Mouse (Mus musculus): Measurements from ENCODE around the gene Gm29094. TPM values are rescaled to one million over a fixed set of nuclear protein-coding genes. Genes with fewer than 3 reads are reported as not detected.
"Not testable (repeated sequence)": the region's sequence is repeated elsewhere in the genome, so short reads cannot be mapped to it uniquely, and the experiment has no call there.

Gm29094 gene
- polyA plus RNA-seq (2014; fragmentation: Nextera tagmentation; extraction: Ambion mirVana), result not detected in 2 replicates

GRCm38 (mm10) chr9:89198969-89199416 lies at the start of gene Gm29094, which contains the start of gene Bcl2a1b:
Gm29094 (plus strand) TSS chr9:89199379.
Bcl2a1b (plus strand) TSS chr9:89199209.
- H3K27ac ChIP-seq (replicated peaks in 1 of 2; ENCODE audit: control insufficient read depth in 1 of 2, insufficient read depth in 1 of 2, low read depth in 2 of 2, low read length in 2 of 2); H3K9ac ChIP-seq (ENCODE audit: low read length); H3K36me3 ChIP-seq (ENCODE audit: control insufficient read depth, insufficient read depth, low read length); H3K27me3 ChIP-seq (ENCODE audit: control insufficient read depth, insufficient read depth, low read length); H3K4me3 ChIP-seq (ENCODE audit: control insufficient read depth in 1 of 2, insufficient read depth in 1 of 2, low read depth in 1 of 2, low read length in 2 of 2); H3K4me1 ChIP-seq (ENCODE audit: control insufficient read depth in 2 of 2, insufficient read depth in 2 of 2, low read length in 2 of 2); ATAC-seq (ENCODE audit: insufficient number of reproducible peaks, insufficient read depth, low FRiP score, low read depth); H3K4me2 ChIP-seq (ENCODE audit: low read length); H3K9me3 ChIP-seq (ENCODE audit: control insufficient read depth, low read length): not testable (repeated sequence)
- WGBS, result 65% methylated on average over 5 of the region's 5 CpGs

DNA sequence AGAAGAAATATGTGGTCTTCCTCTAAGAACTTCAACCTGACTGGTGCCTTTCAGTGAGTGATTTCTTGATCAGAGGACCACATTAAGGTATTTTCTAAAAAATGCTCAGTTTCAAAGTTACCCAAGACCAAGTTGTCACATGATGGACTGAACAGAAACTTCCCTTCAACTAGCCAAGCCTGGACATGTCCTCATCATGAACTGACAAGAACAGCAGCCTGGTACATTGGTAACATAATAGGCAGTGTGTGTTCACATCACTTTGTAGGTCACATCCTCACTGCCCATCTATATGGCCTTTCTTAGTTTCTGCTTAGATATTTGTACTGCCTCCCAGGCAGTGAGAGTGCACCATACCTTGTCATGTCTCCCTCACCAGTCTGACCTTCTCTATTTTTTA lies 26.6 kb upstream of the Gm29094 start:
- not testable (repeated sequence) for H3K27ac ChIP-seq (replicated peaks in 1 of 2; ENCODE audit: control insufficient read depth in 1 of 2, insufficient read depth in 1 of 2, low read depth in 2 of 2, low read length in 2 of 2); H3K36me3 ChIP-seq (ENCODE audit: control insufficient read depth, insufficient read depth, low read length); H3K4me3 ChIP-seq (ENCODE audit: control insufficient read depth in 1 of 2, insufficient read depth in 1 of 2, low read depth in 1 of 2, low read length in 2 of 2); H3K9ac ChIP-seq (ENCODE audit: low read length); H3K4me2 ChIP-seq (ENCODE audit: low read length); H3K27me3 ChIP-seq (ENCODE audit: control insufficient read depth, insufficient read depth, low read length); ATAC-seq (ENCODE audit: insufficient number of reproducible peaks, insufficient read depth, low FRiP score, low read depth); H3K9me3 ChIP-seq (ENCODE audit: control insufficient read depth, low read length); H3K4me1 ChIP-seq (ENCODE audit: control insufficient read depth in 2 of 2, insufficient read depth in 2 of 2, low read length in 2 of 2)

DNA sequence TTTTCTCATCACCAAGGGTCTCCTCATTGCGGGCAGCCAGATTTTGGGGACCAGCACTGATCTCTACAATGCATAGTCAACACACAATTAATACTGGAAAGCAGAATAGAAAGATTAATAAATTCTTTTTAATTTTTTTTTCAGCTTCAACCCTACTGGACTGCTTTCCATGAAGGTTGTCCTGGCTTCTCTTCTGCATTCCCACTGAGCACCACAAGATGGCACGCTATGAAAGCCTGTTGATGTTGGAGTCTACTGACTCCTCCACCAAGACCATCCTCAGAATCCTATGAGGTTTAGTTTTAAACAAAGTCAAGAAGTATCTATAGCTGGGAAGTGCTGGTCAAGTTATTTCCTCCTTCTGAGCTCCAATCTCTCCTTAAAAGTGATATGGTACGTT lies 20.3 kb upstream of the Gm29094 start:
- H3K4me2 ChIP-seq (ENCODE audit: low read length); H3K9ac ChIP-seq (ENCODE audit: low read length); H3K36me3 ChIP-seq (ENCODE audit: control insufficient read depth, insufficient read depth, low read length); H3K9me3 ChIP-seq (ENCODE audit: control insufficient read depth, low read length); H3K4me3 ChIP-seq (ENCODE audit: control insufficient read depth in 1 of 2, insufficient read depth in 1 of 2, low read depth in 1 of 2, low read length in 2 of 2); H3K27ac ChIP-seq (replicated peaks in 1 of 2; ENCODE audit: control insufficient read depth in 1 of 2, insufficient read depth in 1 of 2, low read depth in 2 of 2, low read length in 2 of 2); H3K4me1 ChIP-seq (ENCODE audit: control insufficient read depth in 2 of 2, insufficient read depth in 2 of 2, low read length in 2 of 2); H3K27me3 ChIP-seq (ENCODE audit: control insufficient read depth, insufficient read depth, low read length); ATAC-seq (ENCODE audit: insufficient number of reproducible peaks, insufficient read depth, low FRiP score, low read depth): not testable (repeated sequence)
- 28% methylated on average over 2 of the region's 3 CpGs for WGBS

GRCm38 (mm10) chr9:89179469-89179868 lies 19.7 kb upstream of the Gm29094 start:
- not testable (repeated sequence) for H3K27me3 ChIP-seq (ENCODE audit: control insufficient read depth, insufficient read depth, low read length); H3K9ac ChIP-seq (ENCODE audit: low read length); H3K36me3 ChIP-seq (ENCODE audit: control insufficient read depth, insufficient read depth, low read length); H3K4me1 ChIP-seq (ENCODE audit: control insufficient read depth in 2 of 2, insufficient read depth in 2 of 2, low read length in 2 of 2); H3K4me2 ChIP-seq (ENCODE audit: low read length); H3K4me3 ChIP-seq (ENCODE audit: control insufficient read depth in 1 of 2, insufficient read depth in 1 of 2, low read depth in 1 of 2, low read length in 2 of 2); ATAC-seq (ENCODE audit: insufficient number of reproducible peaks, insufficient read depth, low FRiP score, low read depth); H3K27ac ChIP-seq (replicated peaks in 1 of 2; ENCODE audit: control insufficient read depth in 1 of 2, insufficient read depth in 1 of 2, low read depth in 2 of 2, low read length in 2 of 2); H3K9me3 ChIP-seq (ENCODE audit: control insufficient read depth, low read length)
- WGBS, result 81% methylated on average over 2 of the region's 4 CpGs

- not testable (repeated sequence) for H3K27me3 ChIP-seq (ENCODE audit: control insufficient read depth, insufficient read depth, low read length); H3K36me3 ChIP-seq (ENCODE audit: control insufficient read depth, insufficient read depth, low read length); H3K9ac ChIP-seq (ENCODE audit: low read length); H3K27ac ChIP-seq (replicated peaks in 1 of 2; ENCODE audit: control insufficient read depth in 1 of 2, insufficient read depth in 1 of 2, low read depth in 2 of 2, low read length in 2 of 2); H3K4me2 ChIP-seq (ENCODE audit: low read length); H3K4me1 ChIP-seq (ENCODE audit: control insufficient read depth in 2 of 2, insufficient read depth in 2 of 2, low read length in 2 of 2); H3K4me3 ChIP-seq (ENCODE audit: control insufficient read depth in 1 of 2, insufficient read depth in 1 of 2, low read depth in 1 of 2, low read length in 2 of 2); ATAC-seq (ENCODE audit: insufficient number of reproducible peaks, insufficient read depth, low FRiP score, low read depth); H3K9me3 ChIP-seq (ENCODE audit: control insufficient read depth, low read length)
- 73% methylated on average over 15 of the region's 15 CpGs for WGBS
These were observed 12.2 kb upstream of the Gm29094 start for GRCm38 (mm10) chr9:89187006-89187405.

DNA sequence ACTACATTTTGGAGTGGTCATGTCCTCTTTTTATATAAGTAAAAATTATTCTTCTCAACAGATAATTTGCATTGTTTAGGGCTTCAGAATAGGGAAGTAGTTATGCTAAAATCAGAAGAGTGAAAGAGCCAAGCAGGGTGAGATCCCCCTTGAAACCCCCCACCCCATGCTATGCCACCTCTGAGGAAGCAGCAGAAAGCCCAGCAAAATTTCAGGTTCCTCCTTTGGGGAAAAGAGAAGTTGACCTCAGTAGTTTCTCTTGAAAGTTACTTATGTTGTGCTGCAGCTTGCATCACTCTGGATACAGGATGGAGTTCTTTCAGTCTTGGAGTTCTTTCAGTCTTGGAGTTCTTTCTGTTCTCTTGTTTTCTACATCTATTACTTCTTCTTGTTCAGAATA lies 3.7 kb upstream of the Gm29094 start:
- H3K4me3 ChIP-seq (ENCODE audit: control insufficient read depth in 1 of 2, insufficient read depth in 1 of 2, low read depth in 1 of 2, low read length in 2 of 2); H3K27me3 ChIP-seq (ENCODE audit: control insufficient read depth, insufficient read depth, low read length); H3K9ac ChIP-seq (ENCODE audit: low read length); ATAC-seq (ENCODE audit: insufficient number of reproducible peaks, insufficient read depth, low FRiP score, low read depth); H3K27ac ChIP-seq (replicated peaks in 1 of 2; ENCODE audit: control insufficient read depth in 1 of 2, insufficient read depth in 1 of 2, low read depth in 2 of 2, low read length in 2 of 2); H3K4me1 ChIP-seq (ENCODE audit: control insufficient read depth in 2 of 2, insufficient read depth in 2 of 2, low read length in 2 of 2); H3K9me3 ChIP-seq (ENCODE audit: control insufficient read depth, low read length); H3K4me2 ChIP-seq (ENCODE audit: low read length); H3K36me3 ChIP-seq (ENCODE audit: control insufficient read depth, insufficient read depth, low read length): not testable (repeated sequence)

GRCm38 (mm10) chr9:89197509-89197908 lies 1.7 kb upstream of the Gm29094 start:
- not testable (repeated sequence) for H3K4me2 ChIP-seq (ENCODE audit: low read length); H3K4me1 ChIP-seq (ENCODE audit: control insufficient read depth in 2 of 2, insufficient read depth in 2 of 2, low read length in 2 of 2); H3K4me3 ChIP-seq (ENCODE audit: control insufficient read depth in 1 of 2, insufficient read depth in 1 of 2, low read depth in 1 of 2, low read length in 2 of 2); H3K27ac ChIP-seq (replicated peaks in 1 of 2; ENCODE audit: control insufficient read depth in 1 of 2, insufficient read depth in 1 of 2, low read depth in 2 of 2, low read length in 2 of 2); H3K27me3 ChIP-seq (ENCODE audit: control insufficient read depth, insufficient read depth, low read length); ATAC-seq (ENCODE audit: insufficient number of reproducible peaks, insufficient read depth, low FRiP score, low read depth); H3K9me3 ChIP-seq (ENCODE audit: control insufficient read depth, low read length); H3K9ac ChIP-seq (ENCODE audit: low read length); H3K36me3 ChIP-seq (ENCODE audit: control insufficient read depth, insufficient read depth, low read length)
- 88% methylated on average over 1 of the region's 1 CpGs for WGBS

- H3K27me3 ChIP-seq (ENCODE audit: control insufficient read depth, insufficient read depth, low read length); H3K9ac ChIP-seq (ENCODE audit: low read length); H3K36me3 ChIP-seq (ENCODE audit: control insufficient read depth, insufficient read depth, low read length); H3K4me3 ChIP-seq (ENCODE audit: control insufficient read depth in 1 of 2, insufficient read depth in 1 of 2, low read depth in 1 of 2, low read length in 2 of 2); H3K4me1 ChIP-seq (ENCODE audit: control insufficient read depth in 2 of 2, insufficient read depth in 2 of 2, low read length in 2 of 2); H3K4me2 ChIP-seq (ENCODE audit: low read length); H3K27ac ChIP-seq (replicated peaks in 1 of 2; ENCODE audit: control insufficient read depth in 1 of 2, insufficient read depth in 1 of 2, low read depth in 2 of 2, low read length in 2 of 2); ATAC-seq (ENCODE audit: insufficient number of reproducible peaks, insufficient read depth, low FRiP score, low read depth); H3K9me3 ChIP-seq (ENCODE audit: control insufficient read depth, low read length): not testable (repeated sequence)
- WGBS, result 67% methylated on average over 3 of the region's 3 CpGs
These were observed 830 bp upstream of the Gm29094 start for GRCm38 (mm10) chr9:89198349-89198748.

Measured in heart, embryonic 14.5 days (tissue).